ENCODE assay signal across 8 mouse cellular contexts in the genomic region with DNA sequence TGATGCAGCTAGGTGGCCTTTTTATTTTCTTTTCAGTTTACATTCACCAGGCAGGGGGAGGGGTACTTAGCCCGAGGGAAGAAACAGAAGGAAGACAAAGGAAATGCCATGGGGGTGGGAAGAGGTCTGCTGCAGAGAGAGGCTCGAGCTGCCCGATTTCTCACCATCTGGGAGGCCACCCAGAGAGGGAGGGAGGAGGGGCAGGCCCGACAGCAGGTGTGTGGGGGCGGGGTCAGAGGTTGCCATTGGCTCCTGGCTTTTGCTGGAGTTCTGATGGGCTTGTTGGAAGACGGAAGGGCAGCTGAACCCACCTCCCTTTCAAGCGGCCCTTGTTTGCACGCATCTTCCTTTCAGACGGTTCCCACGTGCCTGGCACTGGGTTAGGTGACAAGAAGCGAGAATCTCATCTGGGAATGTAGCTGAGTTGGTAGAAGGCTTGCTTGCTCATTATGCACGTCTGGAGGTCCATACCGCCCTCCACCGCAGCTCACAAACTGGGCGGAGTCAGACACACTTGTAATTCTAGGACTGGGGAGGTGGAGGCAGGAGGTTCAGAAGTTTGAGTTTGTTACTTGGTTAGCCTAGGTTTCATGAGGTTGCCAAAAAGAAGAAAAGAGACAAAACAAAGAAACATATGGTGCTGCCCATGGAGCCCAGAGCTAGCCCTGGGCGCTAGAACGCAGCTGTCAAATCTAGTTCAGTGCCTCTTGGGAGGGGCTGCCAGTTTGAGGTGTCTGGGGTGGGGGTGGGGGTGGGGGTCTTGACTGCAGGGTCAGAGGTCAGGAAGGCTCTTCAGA. TPM values are rescaled to one million over a fixed set of nuclear protein-coding genes. Genes with fewer than 3 reads are reported as not detected.
A peak's percentile ranks its signal among the peaks of the same experiment; 100 is the strongest.
DNase-seq lines count a peak whose midpoint lies in the region; ATAC-seq lines count a peak whose summit lies in the region.
"Had no signal": no experiment of that assay in that cellular context is flagged by ENCODE, and none has a peak within 500 bp of the region (broad histone marks: within the 10 kb centered on the region; RNA-seq: fewer than 3 reads in every experiment).

No protein-coding gene starts in this region.

- peaks cover 45% of the 10 kb centered on the region for H3K4me1 ChIP-seq in forebrain, embryonic 11.5 days (replicated peaks; ENCODE audit: control insufficient read depth, insufficient read depth, low read length)
- H3K4me1 ChIP-seq in liver, embryonic 11.5 days (replicated peaks; ENCODE audit: control insufficient read depth, insufficient read depth, low read length): peaks cover 13% of the 10 kb centered on the region
- peaks cover 47% of the 10 kb centered on the region for H3K4me1 ChIP-seq in stomach, embryonic 15.5 days

- peak overlapping the region; percentile 5; the same call in 1 of the 2 replicates for H3K4me3 ChIP-seq in forebrain, embryonic 11.5 days (ENCODE audit: low read depth, low read length)
- no peak overlapping the region; the same call in 1 of the 2 replicates for H3K4me3 ChIP-seq in liver, embryonic 11.5 days (ENCODE audit: low read depth, low read length)
- no peak overlapping the region; the same call in 1 of the 2 replicates for H3K4me3 ChIP-seq in stomach, embryonic 15.5 days (replicated peaks)
- H3K4me3 ChIP-seq: megakaryocyte, embryonic 14.5 days had no signal

- H3K9ac ChIP-seq in forebrain, embryonic 11.5 days (ENCODE audit: low read length): peak overlapping the region; percentile 40
- H3K9ac ChIP-seq in liver, embryonic 11.5 days (ENCODE audit: low read depth, low read length): no peak overlapping the region
- H3K9ac ChIP-seq in stomach, embryonic 15.5 days: no peak overlapping the region

- no peaks in the 10 kb centered on the region for H3K9me3 ChIP-seq in forebrain, embryonic 11.5 days (ENCODE audit: control insufficient read depth, low read length)
- H3K9me3 ChIP-seq in liver, embryonic 11.5 days (ENCODE audit: control insufficient read depth, low read length): no peaks in the 10 kb centered on the region
- no peaks in the 10 kb centered on the region for H3K9me3 ChIP-seq in stomach, embryonic 15.5 days
- H3K9me3 ChIP-seq: megakaryocyte, embryonic 14.5 days had no signal

- H3K36me3 ChIP-seq in forebrain, embryonic 11.5 days (ENCODE audit: control insufficient read depth, insufficient read depth, low read length): no peaks in the 10 kb centered on the region
- H3K36me3 ChIP-seq in liver, embryonic 11.5 days (ENCODE audit: control insufficient read depth, insufficient read depth, low read length): no peaks in the 10 kb centered on the region
- H3K36me3 ChIP-seq in stomach, embryonic 15.5 days: no peaks in the 10 kb centered on the region

- peak; percentile 38 to 57 for DNase-seq in right cerebral cortex, postnatal 10 days (ENCODE audit: low spot score in 2 of 2)
- DNase-seq in right cerebral cortex, adult 2 months (ENCODE audit: low spot score in 2 of 2): no peak
- DNase-seq in forebrain, embryonic 11.5 days (ENCODE audit: low spot score): peak; percentile 91
- DNase-seq in liver, embryonic 11.5 days (ENCODE audit: low spot score): no peak
- DNase-seq in left cerebral cortex, adult 9 months (ENCODE audit: low spot score in 2 of 2): no peak

- peaks cover 14% of the 10 kb centered on the region for H3K27me3 ChIP-seq in forebrain, embryonic 11.5 days (ENCODE audit: control insufficient read depth, insufficient read depth, low read length)
- H3K27me3 ChIP-seq in liver, embryonic 11.5 days (replicated peaks; ENCODE audit: control insufficient read depth, insufficient read depth, low read length): peaks cover 61% of the 10 kb centered on the region
- peaks cover 20% of the 10 kb centered on the region for H3K27me3 ChIP-seq in stomach, embryonic 15.5 days (replicated peaks)

- ATAC-seq in forebrain, embryonic 11.5 days (replicated peaks; ENCODE audit: low FRiP score): peak; percentile 77
- ATAC-seq in liver, embryonic 11.5 days (replicated peaks; ENCODE audit: low FRiP score): no peak
- no peak for ATAC-seq in stomach, embryonic 15.5 days (ENCODE audit: insufficient read depth, low FRiP score, low read depth)
- no peak for ATAC-seq in erythroblast, adult 5-6 weeks (replicated peaks; ENCODE audit: low FRiP score, poor library complexity, severe bottlenecking)

- peak overlapping the region; percentile 89 for H3K27ac ChIP-seq in forebrain, embryonic 11.5 days (ENCODE audit: low read depth, low read length)
- no peak overlapping the region for H3K27ac ChIP-seq in liver, embryonic 11.5 days (ENCODE audit: low read depth, low read length)
- 0 out of 2 replicates have a peak overlapping the region, but pooled peaks have one; percentile 8 for H3K27ac ChIP-seq in stomach, embryonic 15.5 days

- H3K4me2 ChIP-seq in forebrain, embryonic 11.5 days (ENCODE audit: low read depth, low read length, severe bottlenecking): peak overlapping the region; percentile 35; the same call in 1 of the 2 replicates
- H3K4me2 ChIP-seq in liver, embryonic 11.5 days: peak overlapping the region; percentile 31
- peak overlapping the region; percentile 37 for H3K4me2 ChIP-seq in stomach, embryonic 15.5 days

- 1% methylated on average over 17 of the region's 17 CpGs for WGBS in forebrain, embryonic 11.5 days
- WGBS in liver, embryonic 11.5 days: 7% methylated on average over 17 of the region's 17 CpGs
- whole genome bisulfite sequencing in stomach, embryonic 15.5 days: 10% methylated on average over 17 of the region's 17 CpGs

RNA-seq across cellular contexts. Expression of a gene that starts 10.3 kb away (rescaled TPM):
- polyA plus RNA-seq in forebrain, embryonic 11.5 days (2014; fragmentation: Nextera tagmentation; extraction: Ambion mirVana): 155 and 170 TPM in 2 replicates
- 10.5 and 14.0 TPM in 2 replicates for polyA plus RNA-seq in liver, embryonic 11.5 days (2014; fragmentation: Nextera tagmentation; extraction: Ambion mirVana)
- polyA plus RNA-seq in stomach, embryonic 15.5 days (2015; fragmentation: Nextera tagmentation; extraction: Ambion mirVana): 29.3 and 37.7 TPM in 2 replicates
- 0.96 TPM in 1 of 2 replicates, not detected in the other for total RNA-seq in erythroblast, adult 5-6 weeks (2015; ENCODE audit: low replicate concordance)
- total RNA-seq in erythroblast, adult 5-6 weeks (2017; ENCODE audit: low replicate concordance): 0.34 TPM in 1 of 2 replicates, not detected in the other

Comparison
In these comparisons a context has a peak if more than half of its experiments do, and no peak if none do; other contexts are left out.
1. DNase-seq: peak in right cerebral cortex, postnatal 10 days (2 of 2) and forebrain, embryonic 11.5 days (single experiment); none in right cerebral cortex, adult 2 months (0 of 2), liver, embryonic 11.5 days (single experiment) and left cerebral cortex, adult 9 months (0 of 2).
2. Peak in every context shown above with its lines, with median percentiles within 50 percentile points of each other: H3K4me2 ChIP-seq.